22 mouse cellular contexts compared by ENCODE assay signal in genomic region chr13:65174102-65174501, GRCm38 (mm10). TPM values are rescaled to one million over a fixed set of nuclear protein-coding genes. Genes with fewer than 3 reads are reported as not detected.
"Had no signal": no experiment of that assay in that cellular context is flagged by ENCODE, and none has a peak within 500 bp of the region (broad histone marks: within the 10 kb centered on the region; RNA-seq: fewer than 3 reads in every experiment).

No protein-coding gene starts in this region.

- H3K9ac ChIP-seq: lung, embryonic 15.5 days; midbrain, embryonic 13.5 days; midbrain, embryonic 15.5 days; neural tube, embryonic 12.5 days; stomach, embryonic 15.5 days had no signal

- H3K9me3 ChIP-seq: lung, embryonic 15.5 days; megakaryocyte, embryonic 14.5 days; midbrain, embryonic 15.5 days; neural tube, embryonic 12.5 days; stomach, embryonic 15.5 days had no signal

- H3K36me3 ChIP-seq: lung, embryonic 15.5 days; midbrain, embryonic 13.5 days; midbrain, embryonic 15.5 days; neural tube, embryonic 12.5 days; stomach, embryonic 15.5 days had no signal

- H3K27ac ChIP-seq: lung, embryonic 15.5 days; macrophage; midbrain, embryonic 13.5 days; midbrain, embryonic 15.5 days; neural tube, embryonic 12.5 days; stomach, embryonic 15.5 days; stomach, postnatal 0 days had no signal

- DNase-seq: lung, adult 2 months; lung, postnatal 14 days; lung, postnatal 36 days; right cerebral cortex, postnatal 14 days; thymus, adult 2 months; thymus, postnatal 25 days; thymus, postnatal 4 days had no signal

- ATAC-seq: lung, postnatal 0 days; midbrain, embryonic 13.5 days; midbrain, embryonic 15.5 days had no signal

- H3K4me1 ChIP-seq: lung, embryonic 15.5 days; midbrain, embryonic 13.5 days; midbrain, embryonic 15.5 days; neural tube, embryonic 12.5 days; stomach, embryonic 15.5 days had no signal

- H3K4me3 ChIP-seq: lung, embryonic 15.5 days; megakaryocyte, embryonic 14.5 days; midbrain, embryonic 13.5 days; midbrain, embryonic 15.5 days; neural tube, embryonic 12.5 days; stomach, embryonic 15.5 days had no signal

- H3K4me2 ChIP-seq: lung, embryonic 15.5 days; midbrain, embryonic 11.5 days; midbrain, embryonic 13.5 days; midbrain, embryonic 15.5 days; neural tube, embryonic 12.5 days; stomach, embryonic 15.5 days had no signal

- H3K27me3 ChIP-seq: lung, embryonic 15.5 days; midbrain, embryonic 13.5 days; midbrain, embryonic 15.5 days; neural tube, embryonic 12.5 days; stomach, embryonic 15.5 days had no signal

RNA-seq across cellular contexts. Expression of gene Olfr466, which starts 24.1 kb away (rescaled TPM):
- polyA plus RNA-seq: lung, adult 2 months; lung, embryonic 15.5 days; lung, postnatal 0 days; macrophage; midbrain, embryonic 11.5 days; midbrain, embryonic 13.5 days; midbrain, embryonic 15.5 days; midbrain, postnatal 0 days; neural tube, embryonic 12.5 days; neural tube, embryonic 14.5 days; spleen, adult 2 months; stomach, embryonic 15.5 days; stomach, postnatal 0 days; testis, adult 2 months; thymus, adult 2 months; urinary bladder, adult 2 months had no signal

RNA-seq across cellular contexts. Expression of gene Nlrp4f, which starts 31.7 kb away (rescaled TPM):
- polyA plus RNA-seq: lung, adult 2 months; lung, embryonic 15.5 days; lung, postnatal 0 days; midbrain, embryonic 11.5 days; midbrain, embryonic 13.5 days; spleen, adult 2 months; stomach, embryonic 15.5 days; stomach, postnatal 0 days had no signal

RNA-seq across cellular contexts. Expression of gene Olfr465-ps1, which starts 36.2 kb away (rescaled TPM):
- polyA plus RNA-seq: lung, adult 2 months; lung, embryonic 15.5 days; lung, postnatal 0 days; macrophage; midbrain, embryonic 11.5 days; midbrain, embryonic 13.5 days; midbrain, embryonic 15.5 days; midbrain, postnatal 0 days; neural tube, embryonic 12.5 days; neural tube, embryonic 14.5 days; spleen, adult 2 months; stomach, embryonic 15.5 days; stomach, postnatal 0 days; testis, adult 2 months; thymus, adult 2 months; urinary bladder, adult 2 months had no signal
